Mouse (Mus musculus) mature B cell (primary cell): ENCODE data around the gene Scn3a.
"Not testable (repeated sequence)": the region's sequence is repeated elsewhere in the genome, so short reads cannot be mapped to it uniquely, and the experiment has no call there.

Experiments
- in situ Hi-C: fragments of 300-500 bp; cut with MboI; formaldehyde crosslinking; loops from 2 replicates; pipeline ENCODE4 v1.14.3; 2019

The Scn3a gene

GRCm38 (mm10) chr2:65508217-65508616 is 59.2 kb downstream of the Scn3a start:
- in situ Hi-C loops: no loop called here

GRCm38 (mm10) chr2:65490450-65490849 is 77.0 kb downstream of the Scn3a start:
- in situ Hi-C loops: no loop called here

GRCm38 (mm10) chr2:65483434-65483833 is 84.0 kb downstream of the Scn3a start:
- in situ Hi-C loops: no loop called here

- in situ Hi-C loops: no loop called here
Observed at GRCm38 (mm10) chr2:65481007-65481672, 86.3 kb downstream of the Scn3a start.

GRCm38 (mm10) chr2:65471311-65471882 is 96.0 kb downstream of the Scn3a start:
- in situ Hi-C loops: no loop called here

GRCm38 (mm10) chr2:65465694-65466093 is 101.7 kb downstream of the Scn3a start:
- in situ Hi-C loops: no loop called here

- in situ Hi-C loops: no loop called here
Observed at GRCm38 (mm10) chr2:65453763-65454162, 113.7 kb downstream of the Scn3a start.

GRCm38 (mm10) chr2:65451401-65452078 is 115.9 kb downstream of the Scn3a start:
- in situ Hi-C loops: not testable (repeated sequence)

GRCm38 (mm10) chr2:65450449-65451360 is 116.7 kb downstream of the Scn3a start:
- in situ Hi-C loops: no loop called here

GRCm38 (mm10) chr2:65449126-65449828 is 118.2 kb downstream of the Scn3a start:
- in situ Hi-C loops: no loop called here

GRCm38 (mm10) chr2:65443082-65443481 is 124.3 kb downstream of the Scn3a start:
- in situ Hi-C loops: no loop called here

GRCm38 (mm10) chr2:65441566-65441965 is 125.9 kb downstream of the Scn3a start:
- in situ Hi-C loops: no loop called here

- in situ Hi-C loops: no loop called here
Observed at GRCm38 (mm10) chr2:65441110-65441509, 126.3 kb downstream of the Scn3a start.

- in situ Hi-C loops: no loop called here
Observed at GRCm38 (mm10) chr2:65436917-65437316, 130.5 kb downstream of the Scn3a start.

GRCm38 (mm10) chr2:65423501-65423900 is 143.9 kb downstream of the Scn3a start:
- in situ Hi-C loops: no loop called here

- in situ Hi-C loops: no loop called here
Observed at GRCm38 (mm10) chr2:65421259-65422255, 145.9 kb downstream of the Scn3a start.

GRCm38 (mm10) chr2:65418608-65419007 is 148.8 kb downstream of the Scn3a start:
- in situ Hi-C loops: loop anchor here (10.0 kb wide), 1 partner anchor 146 kb away; the partner anchor contains the start of gene Scn3a

- in situ Hi-C loops: loop anchor here (10.0 kb wide), 1 partner anchor 148 kb away; the partner anchor contains the start of gene Scn3a
Observed at GRCm38 (mm10) chr2:65416535-65416934, 150.9 kb downstream of the Scn3a start.

GRCm38 (mm10) chr2:65415294-65415693 is 152.1 kb downstream of the Scn3a start:
- in situ Hi-C loops: loop anchor here (10.0 kb wide), 1 partner anchor 150 kb away; the partner anchor contains the start of gene Scn3a

GRCm38 (mm10) chr2:65414806-65415281 is 152.6 kb downstream of the Scn3a start:
- in situ Hi-C loops: loop anchor here (10.0 kb wide), 1 partner anchor 150 kb away; the partner anchor contains the start of gene Scn3a
